Mouse (Mus musculus) limb, embryonic 11.5 days (tissue): ENCODE results near the gene Isg20. TPM values are rescaled to one million over a fixed set of nuclear protein-coding genes. Genes with fewer than 3 reads are reported as not detected.

Experiments used
- ATAC-seq: fragments of 200-750 bp; cut with Nextera tagmentation; 2 replicates; pipeline ENCODE4 v1.8.0; 2017; ENCODE audit warnings: low read depth; ENCODE audit not compliant: insufficient number of reproducible peaks, low FRiP score, low TSS enrichment
- DNase-seq: peaks from one replicate; pipeline ENCODE4 v3.0.0-alpha.2; 2015; ENCODE audit warnings: low spot score
- H3K27ac ChIP-seq: fragments of 300-500 bp; sonication (generic); replicated peaks from 2 replicates; pipeline ENCODE4 v1.5.1; 2014; ENCODE audit warnings: low read depth, mild to moderate bottlenecking, low read length
- H3K27me3 ChIP-seq: fragments of 300-500 bp; sonication (generic); 2 replicates; pipeline ENCODE4 v1.6.1; 2014; ENCODE audit warnings: mild to moderate bottlenecking, low read length, mixed read lengths; ENCODE audit not compliant: control insufficient read depth, insufficient read depth
- H3K36me3 ChIP-seq: fragments of 300-500 bp; sonication (generic); 2 replicates; pipeline ENCODE4 v1.6.1; 2014; ENCODE audit warnings: mild to moderate bottlenecking, low read length, moderate library complexity, mixed read lengths; ENCODE audit not compliant: control insufficient read depth, insufficient read depth
- H3K4me1 ChIP-seq: fragments of 300-500 bp; sonication (generic); 2 replicates; pipeline ENCODE4 v1.6.1; 2014; ENCODE audit warnings: low read length, mixed read lengths; ENCODE audit not compliant: control insufficient read depth, insufficient read depth
- H3K4me2 ChIP-seq: fragments of 300-500 bp; sonication (generic); 2 replicates; pipeline ENCODE4 v1.6.1; 2014; ENCODE audit warnings: low read depth, mild to moderate bottlenecking, moderate library complexity; ENCODE audit not compliant: severe bottlenecking
- H3K4me3 ChIP-seq: fragments of 300-500 bp; sonication (generic); 2 replicates; pipeline ENCODE4 v1.5.1; 2014; ENCODE audit warnings: low read depth, low read length
- H3K9ac ChIP-seq: fragments of 300-500 bp; sonication (generic); 2 replicates; pipeline ENCODE4 v1.6.1; 2014; ENCODE audit warnings: mild to moderate bottlenecking, low read length
- H3K9me3 ChIP-seq: fragments of 300-500 bp; sonication (generic); 2 replicates; pipeline ENCODE4 v1.6.1; 2016; ENCODE audit warnings: low read length; ENCODE audit not compliant: control insufficient read depth
- WGBS: fragments of 180-500 bp; shearing (Covaris S2); extraction: QIAGEN DNeasy Blood & Tissue Kit; methylation state at CpG from one replicate; pipeline ENCODE4 v1.1.7; 2014; 5-methylcytosine and 5-hydroxymethylcytosine counted together
- polyA plus RNA-seq: library from polyadenylated mRNA; unstranded; fragments of >200 nt; fragmentation: Nextera tagmentation; extraction: Ambion mirVana; gene quantifications from 2 replicates; pipeline ENCODE4 v1.2.1, GENCODE M21; 2014

Gene Isg20
- polyA plus RNA-seq, 1 experiment from 2014 or later = 0.19 TPM

DNA sequence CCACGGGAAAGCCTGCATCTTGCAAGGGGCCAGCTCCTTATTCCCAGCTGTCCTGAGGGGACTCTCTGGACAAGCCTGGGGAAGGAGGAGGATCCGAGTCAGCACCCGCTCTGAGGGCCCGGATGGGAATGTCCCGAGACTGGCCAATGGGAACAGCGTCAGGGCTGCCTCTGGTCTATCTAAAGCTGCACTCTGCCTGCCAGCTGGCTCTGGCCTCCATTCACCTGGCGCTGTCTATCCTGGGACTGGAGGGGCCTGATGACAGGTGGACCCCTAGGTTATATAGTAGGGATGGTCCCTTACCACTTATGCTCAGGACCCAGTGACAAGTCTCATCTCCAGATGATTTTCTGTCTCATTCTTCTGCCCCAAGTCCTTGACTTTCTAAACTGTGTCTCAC lies 11.6 kb downstream of the Isg20 start:
- Histone ChIP-seq H3K4me2 (no peak overlapping the region), H3K4me3 (no peak overlapping the region), H3K9ac (no peak overlapping the region), H3K27me3 (no peaks in the 10 kb centered on the region), H3K9me3 (no peaks in the 10 kb centered on the region), H3K36me3 (no peaks in the 10 kb centered on the region), H3K27ac (no peak overlapping the region), H3K4me1 (no peaks in the 10 kb centered on the region)
- 71% methylated on average over 7 of the region's 7 CpGs for WGBS
- ATAC-seq = no peak
- DNase-seq = no peak

- DNase-seq = no peak
- Histone ChIP-seq H3K4me1 (no peaks in the 10 kb centered on the region), H3K9me3 (no peaks in the 10 kb centered on the region), H3K27me3 (no peaks in the 10 kb centered on the region), H3K4me2 (no peak overlapping the region), H3K9ac (no peak overlapping the region), H3K36me3 (no peaks in the 10 kb centered on the region), H3K4me3 (no peak overlapping the region), H3K27ac (no peak overlapping the region)
- 76% methylated on average over 7 of the region's 7 CpGs for WGBS
- ATAC-seq = no peak
Measured at GRCm38 (mm10) chr7:78925680-78926079, 12.5 kb downstream of the Isg20 start.

- DNase-seq (no peak), ATAC-seq (no peak)
- Histone ChIP-seq H3K4me2 (no peak overlapping the region), H3K9me3 (no peaks in the 10 kb centered on the region), H3K4me3 (no peak overlapping the region), H3K27me3 (no peaks in the 10 kb centered on the region), H3K27ac (no peak overlapping the region), H3K9ac (no peak overlapping the region), H3K36me3 (no peaks in the 10 kb centered on the region), H3K4me1 (no peaks in the 10 kb centered on the region)
- WGBS = 84% methylated on average over 9 of the region's 9 CpGs
Measured at GRCm38 (mm10) chr7:78926156-78926555, 12.9 kb downstream of the Isg20 start.

DNA sequence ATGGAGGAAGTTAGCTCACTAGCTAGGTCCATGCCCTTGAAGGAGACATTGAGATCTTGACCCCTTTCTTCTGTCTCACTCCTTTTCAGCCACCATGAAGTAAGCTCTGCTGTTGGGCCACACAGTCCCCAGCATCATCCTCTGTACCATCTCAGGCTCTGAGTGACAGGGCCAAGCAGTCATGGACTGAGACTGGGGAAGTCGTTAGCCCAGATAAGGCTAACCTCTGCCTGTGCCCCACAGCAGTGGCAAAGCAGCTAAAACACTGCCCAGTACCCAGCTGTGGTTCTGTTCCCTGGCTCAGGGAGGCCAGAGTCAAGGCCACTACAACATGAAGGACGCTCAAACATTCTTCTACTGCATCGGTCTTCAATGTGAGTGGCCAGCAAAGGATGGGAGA lies 14.0 kb downstream of the Isg20 start:
- no peak overlapping the region for H3K27ac ChIP-seq
- ATAC-seq (no peak), DNase-seq (no peak)
- no peaks in the 10 kb centered on the region for H3K36me3 ChIP-seq
- no peak overlapping the region for H3K4me3 ChIP-seq
- H3K9ac ChIP-seq = no peak overlapping the region
- no peaks in the 10 kb centered on the region for H3K27me3 ChIP-seq
- H3K4me1 ChIP-seq = no peaks in the 10 kb centered on the region
- no peaks in the 10 kb centered on the region for H3K9me3 ChIP-seq
- WGBS = 80% methylated on average over 3 of the region's 3 CpGs
- H3K4me2 ChIP-seq = no peak overlapping the region

DNA sequence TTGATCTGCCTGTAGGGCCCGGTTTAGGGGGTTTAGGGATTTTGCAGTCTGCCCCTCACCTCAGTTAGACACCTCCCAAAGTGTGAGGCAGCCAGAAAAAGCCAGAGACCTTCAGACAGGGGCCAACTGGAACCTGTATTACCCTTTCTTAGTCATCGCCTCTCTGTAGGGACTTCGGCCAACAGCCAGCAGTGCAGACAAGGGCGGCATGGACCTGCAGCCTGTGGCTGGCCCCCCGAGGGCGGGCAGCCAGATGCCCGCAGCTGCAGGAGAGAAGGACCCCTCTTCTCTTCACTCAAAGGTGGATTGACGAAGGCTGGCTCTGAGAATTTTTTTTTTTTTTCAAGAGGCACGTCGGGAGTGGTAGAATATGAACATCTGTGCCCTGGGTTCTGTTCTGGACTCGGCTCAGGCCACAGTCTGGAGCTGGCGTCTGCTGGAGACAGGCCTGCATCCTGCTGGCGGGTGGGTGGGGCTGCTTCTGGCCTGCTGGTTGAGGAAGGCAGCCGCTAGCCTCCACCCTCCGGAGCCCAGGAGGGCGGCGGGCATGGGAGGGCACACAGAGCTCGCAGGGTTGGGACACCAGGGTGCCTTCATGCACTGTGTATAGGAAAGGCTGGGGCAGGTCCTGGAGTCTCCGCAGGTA lies 25.9 kb downstream of the Isg20 start:
- H3K9me3 ChIP-seq = no peaks in the 10 kb centered on the region
- H3K36me3 ChIP-seq = no peaks in the 10 kb centered on the region
- ATAC-seq (no peak), DNase-seq (no peak)
- no peak overlapping the region for H3K4me3 ChIP-seq
- H3K4me2 ChIP-seq = no peak overlapping the region
- H3K27me3 ChIP-seq = no peaks in the 10 kb centered on the region
- no peaks in the 10 kb centered on the region for H3K4me1 ChIP-seq
- H3K27ac ChIP-seq = no peak overlapping the region
- 55% methylated on average over 19 of the region's 19 CpGs for WGBS
- H3K9ac ChIP-seq = no peak overlapping the region

DNA sequence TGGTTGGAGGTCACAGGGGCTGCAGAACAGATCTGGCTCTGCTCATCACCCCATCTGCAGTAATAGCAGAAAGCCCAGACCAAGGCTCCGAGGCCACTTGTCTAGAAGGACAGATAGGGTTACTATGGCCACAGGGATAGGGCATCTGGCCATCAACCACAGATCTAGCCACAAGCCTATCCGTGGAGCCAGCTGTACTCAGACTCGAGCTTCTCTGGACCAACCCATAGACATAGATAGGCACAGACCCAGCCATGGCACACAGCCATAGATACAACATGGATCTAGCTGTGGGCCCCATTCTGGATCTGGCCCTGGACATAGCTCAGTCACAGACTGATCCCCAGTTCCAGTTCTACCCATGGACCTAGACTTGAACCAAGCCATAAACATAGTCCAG lies 27.7 kb downstream of the Isg20 start:
- H3K4me1 ChIP-seq = no peaks in the 10 kb centered on the region
- 93% methylated on average over 3 of the region's 3 CpGs for WGBS
- H3K9me3 ChIP-seq = no peaks in the 10 kb centered on the region
- no peak overlapping the region for H3K4me2 ChIP-seq
- H3K36me3 ChIP-seq = no peaks in the 10 kb centered on the region
- no peak for DNase-seq
- no peak overlapping the region for H3K9ac ChIP-seq
- ATAC-seq = no peak
- H3K4me3 ChIP-seq = no peak overlapping the region
- no peaks in the 10 kb centered on the region for H3K27me3 ChIP-seq
- no peak overlapping the region for H3K27ac ChIP-seq

- Histone ChIP-seq H3K9me3 (no peaks in the 10 kb centered on the region), H3K4me3 (no peak overlapping the region), H3K27ac (no peak overlapping the region), H3K36me3 (no peaks in the 10 kb centered on the region), H3K27me3 (no peaks in the 10 kb centered on the region), H3K4me1 (no peaks in the 10 kb centered on the region), H3K4me2 (no peak overlapping the region), H3K9ac (no peak overlapping the region)
- DNase-seq = no peak
- no peak for ATAC-seq
- 87% methylated on average over 2 of the region's 2 CpGs for WGBS
Measured at GRCm38 (mm10) chr7:78942544-78942943, 29.3 kb downstream of the Isg20 start.

- Histone ChIP-seq H3K4me3 (no peak overlapping the region), H3K4me2 (peak overlapping the region; percentile 2; the same call in 1 of the 2 replicates)
- DNase-seq = peak; percentile 41
Measured at GRCm38 (mm10) chr7:78953886-78954572, 40.8 kb downstream of the Isg20 start.

More at GRCm38 (mm10) chr7:78953886-78954572, 40.8 kb downstream of the Isg20 start:
- WGBS = 25% methylated on average over 11 of the region's 11 CpGs
- H3K4me1 ChIP-seq = peaks cover 9% of the 10 kb centered on the region
- H3K9ac ChIP-seq = no peak overlapping the region
- H3K9me3 ChIP-seq = no peaks in the 10 kb centered on the region
- no peaks in the 10 kb centered on the region for H3K36me3 ChIP-seq
- no peaks in the 10 kb centered on the region for H3K27me3 ChIP-seq
- ATAC-seq = peak; percentile 47; the same call in 1 of the 2 replicates
- H3K27ac ChIP-seq = no peak overlapping the region
